Mouse (Mus musculus) lung, postnatal 25 days (tissue): ENCODE data around the gene Tmem126b.

Experiments used
- DNase-seq: peaks from one replicate; pipeline ENCODE4 v3.0.0; 2022; ENCODE audit warnings: low spot score

Tmem126b gene

DNA sequence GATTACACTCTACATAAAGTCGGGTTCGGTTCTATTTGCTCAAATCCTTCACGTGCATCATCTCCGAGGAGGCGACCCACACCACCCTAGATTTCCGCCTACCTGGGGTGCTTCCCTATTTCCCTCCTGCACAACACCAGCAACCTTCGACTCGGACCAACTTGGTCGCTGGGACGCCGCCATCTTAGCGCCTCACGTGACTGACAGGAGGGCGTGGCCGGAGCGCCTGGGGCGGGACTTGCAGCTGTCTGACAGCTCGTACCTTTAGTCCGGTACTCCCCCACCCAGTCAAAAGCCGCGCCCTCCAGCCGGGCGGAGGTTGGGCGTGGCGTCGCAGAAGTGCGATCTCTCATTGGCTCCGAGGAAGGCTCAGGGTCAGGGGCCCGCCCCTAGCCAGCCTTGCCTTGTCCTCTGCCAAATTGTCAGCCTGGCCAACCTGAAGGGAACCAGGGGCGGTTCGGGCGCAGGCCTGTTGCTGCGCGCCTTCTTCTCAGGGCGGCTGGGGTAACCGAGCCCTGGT lies at the start of gene Tmem126b:
Tmem126b (minus strand) TSS at position 209 of the 520 bp plus-strand sequence.
- peak; percentile 100 for DNase-seq

DNA sequence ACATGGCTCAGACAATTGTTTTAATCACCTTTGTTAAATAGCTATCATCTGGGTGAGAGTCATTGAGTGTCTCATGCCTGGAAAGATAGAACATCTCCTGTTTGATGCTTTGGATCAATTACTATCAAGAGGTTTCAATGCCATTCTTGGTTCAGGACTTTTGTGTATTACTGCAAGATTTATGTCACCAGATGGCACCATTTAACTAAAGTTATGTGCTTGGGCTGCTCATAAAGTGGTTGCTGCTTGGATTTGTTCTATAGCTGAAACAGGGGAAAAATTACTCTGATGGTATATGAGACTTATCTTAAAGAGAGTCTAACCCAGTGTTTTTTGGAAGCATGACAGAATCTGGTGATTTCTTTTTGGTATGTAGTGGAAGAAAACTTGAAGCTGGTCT lies 36.5 kb upstream of the Tmem126b start:
- no peak for DNase-seq

DNA sequence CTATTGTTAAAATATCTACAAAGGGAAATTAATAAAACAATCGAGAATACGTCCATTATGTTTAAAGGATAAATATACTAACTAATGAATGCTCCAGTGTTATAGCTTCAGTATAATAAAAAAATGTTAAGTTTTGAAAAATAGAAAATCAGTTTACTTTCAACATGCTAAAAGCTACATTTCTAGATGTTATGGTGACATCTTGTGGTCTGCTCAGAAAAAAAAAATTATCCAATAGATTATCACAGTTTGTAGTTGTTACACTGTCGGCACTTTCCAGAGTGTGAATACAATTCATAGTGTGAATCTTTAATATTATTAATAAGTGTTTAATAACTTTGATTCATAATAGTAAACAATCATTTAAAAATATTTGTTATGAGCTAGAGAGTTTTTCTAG lies 32.3 kb upstream of the Tmem126b start:
- no peak for DNase-seq

DNA sequence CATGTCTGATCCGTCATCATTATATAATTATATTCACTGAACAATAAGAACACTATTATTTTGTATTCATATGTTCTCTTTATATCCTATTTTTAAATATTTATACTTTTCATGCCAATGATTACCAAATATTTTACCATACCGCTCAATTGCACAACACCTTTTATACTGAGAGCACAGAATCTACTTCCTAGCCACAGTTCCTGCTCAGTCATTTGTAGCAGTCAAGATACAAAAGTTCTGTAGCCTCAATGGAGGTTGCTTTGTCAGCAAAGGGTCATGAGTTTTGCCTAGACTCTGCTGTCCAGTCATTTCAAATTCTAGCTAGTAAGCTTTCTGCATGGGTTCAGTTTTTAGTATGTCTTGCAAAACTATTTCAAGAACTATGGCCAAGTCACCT lies 6.8 kb upstream of the Tmem126b start:
- no peak for DNase-seq

DNA sequence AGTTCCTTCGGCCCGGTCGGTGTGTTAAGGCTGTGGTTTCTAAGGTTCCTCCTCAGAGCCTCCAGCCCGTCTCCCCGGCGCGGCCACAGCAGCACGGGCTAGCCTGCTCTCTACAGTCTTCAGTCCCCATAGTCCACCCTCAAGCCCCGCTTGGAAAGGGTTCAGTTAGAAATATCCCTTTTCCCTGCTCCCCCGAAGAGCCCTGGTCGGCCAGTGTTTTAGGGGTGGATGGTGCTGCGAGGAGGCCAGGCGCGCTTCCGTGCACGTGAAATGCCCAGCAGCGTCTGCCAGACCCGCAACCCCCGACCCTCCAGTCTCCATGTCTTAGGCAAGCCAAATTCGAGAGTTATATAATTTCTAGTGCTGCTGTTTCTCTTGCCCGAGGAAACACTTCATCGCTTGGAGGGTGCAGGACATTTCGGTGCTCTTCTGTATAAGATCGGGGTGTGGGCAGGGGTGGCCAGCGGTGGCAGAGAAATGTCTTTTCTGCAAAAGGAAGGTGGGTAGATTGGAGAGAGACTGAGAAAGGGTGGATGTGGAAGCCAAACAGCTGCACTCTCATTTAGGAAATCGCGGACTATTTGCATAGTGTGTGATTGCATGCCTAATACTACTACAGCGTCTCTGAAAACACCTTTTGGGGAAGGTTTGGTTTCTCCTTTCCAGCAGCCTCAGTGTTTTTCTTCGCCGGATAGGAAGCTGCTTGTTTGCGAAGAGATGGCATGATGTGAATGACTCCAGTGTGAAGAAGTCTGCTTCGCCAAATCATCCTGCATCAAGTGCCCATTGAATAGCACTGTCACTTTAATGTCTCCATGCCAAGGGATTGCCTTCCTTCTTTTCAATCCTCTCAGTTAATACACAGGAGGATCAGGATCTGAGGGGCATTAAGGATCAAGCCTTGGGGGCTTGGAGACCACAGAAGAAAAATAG lies 778 bp upstream of the Tmem126b start, which contains the start of gene Dlg2:
Dlg2 (plus strand) TSS at position 360 of the 933 bp plus-strand sequence.
- DNase-seq: peak; percentile 9

DNA sequence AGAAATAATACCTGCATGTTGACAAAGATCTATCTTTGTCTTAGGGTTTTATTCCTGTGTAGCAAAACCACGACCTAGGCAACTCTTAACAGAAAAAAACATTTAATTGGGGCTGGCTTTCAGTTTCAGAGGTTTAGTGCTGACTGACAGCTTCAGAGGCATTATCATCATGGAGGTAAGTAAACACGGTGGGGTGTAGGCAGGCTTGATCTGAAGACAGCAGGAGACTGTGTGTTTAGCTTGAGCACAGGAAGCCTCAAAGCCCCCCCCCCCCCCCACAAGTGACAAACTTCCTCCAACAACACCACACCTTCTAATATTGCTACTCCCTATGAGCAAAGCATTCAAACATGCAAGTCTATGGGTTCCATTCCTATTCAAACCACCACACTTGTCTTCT lies 2.3 kb downstream of the Tmem126b start:
- no peak for DNase-seq

DNA sequence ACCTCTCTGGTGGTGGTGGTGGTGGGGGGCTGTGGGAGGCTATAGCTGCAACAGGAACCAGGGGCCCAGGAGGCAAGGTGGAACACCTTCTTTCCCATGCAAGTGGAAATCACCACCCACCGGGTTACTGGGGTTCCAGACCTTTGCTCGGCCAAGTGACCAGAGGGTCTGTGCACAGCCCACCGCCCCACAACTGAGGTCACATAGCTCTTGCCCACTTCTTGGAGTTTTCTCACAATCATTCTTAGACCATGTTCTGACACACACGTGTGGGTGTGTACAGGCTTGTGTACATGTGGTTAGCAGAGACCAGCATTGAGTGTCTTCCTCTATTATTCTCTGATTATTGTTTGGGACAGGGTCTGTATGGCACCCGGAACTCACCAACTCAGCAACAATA lies 14.4 kb downstream of the Tmem126b start:
- no peak for DNase-seq

DNA sequence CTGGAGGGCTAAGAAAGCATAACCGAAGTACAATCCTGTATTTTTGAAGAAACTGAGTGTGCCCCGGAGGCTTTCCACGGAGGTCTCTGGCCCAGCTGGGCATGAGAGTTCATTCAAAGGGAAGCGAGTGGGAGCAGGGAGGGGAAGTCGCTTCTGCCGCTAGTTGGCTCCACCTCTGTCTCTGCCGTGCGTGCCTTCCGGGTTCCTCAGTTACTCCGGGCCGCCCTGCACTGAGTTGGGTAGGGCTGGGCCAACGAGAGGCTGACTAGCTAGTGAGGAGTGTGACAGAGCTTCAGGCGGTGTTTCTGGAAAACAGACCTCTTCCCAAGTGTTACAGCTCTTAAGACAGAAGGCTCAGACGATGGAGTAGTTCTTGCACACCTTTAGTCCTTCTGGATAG lies 14.9 kb downstream of the Tmem126b start:
- DNase-seq: peak; percentile 48

DNA sequence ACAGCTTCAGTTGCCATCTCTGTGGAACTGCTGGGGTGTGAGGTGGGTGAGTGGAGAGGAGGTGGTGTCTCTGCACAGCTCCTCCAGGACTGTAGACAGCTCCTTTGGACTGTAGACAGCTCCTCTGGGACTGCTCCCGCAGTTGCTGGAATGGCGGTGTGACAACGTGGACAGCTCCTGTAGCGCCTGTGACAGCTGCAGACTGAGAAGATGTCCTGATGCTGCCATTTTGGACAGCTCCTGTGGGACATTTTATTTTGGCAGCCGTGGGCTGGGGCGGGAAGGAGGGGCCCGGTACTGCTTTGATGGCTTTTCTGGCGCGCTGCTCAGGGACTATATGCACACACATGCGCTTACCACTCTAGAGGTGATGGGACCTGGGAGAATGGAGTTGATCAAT lies 15.5 kb downstream of the Tmem126b start:
- no peak for DNase-seq

DNA sequence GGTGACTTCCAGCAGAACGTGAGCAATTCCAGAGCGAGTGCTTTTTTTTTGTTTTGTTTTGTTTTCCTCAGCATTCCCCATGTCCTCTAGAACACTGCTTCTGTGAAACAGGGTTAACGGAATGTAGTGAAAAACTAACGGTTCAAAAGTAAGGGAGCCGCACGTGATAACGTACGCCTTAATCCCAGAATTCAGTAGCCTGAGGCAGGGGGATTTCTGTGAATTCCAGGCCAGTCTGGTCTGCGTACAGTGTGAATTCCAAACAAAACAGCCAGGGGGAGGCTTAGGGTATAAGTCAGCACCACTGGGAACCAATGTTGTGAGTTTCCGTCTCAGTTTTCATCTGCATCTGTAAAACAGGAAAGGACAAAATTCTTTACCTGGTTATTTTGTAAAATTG lies 18.3 kb downstream of the Tmem126b start:
- DNase-seq: no peak

DNA sequence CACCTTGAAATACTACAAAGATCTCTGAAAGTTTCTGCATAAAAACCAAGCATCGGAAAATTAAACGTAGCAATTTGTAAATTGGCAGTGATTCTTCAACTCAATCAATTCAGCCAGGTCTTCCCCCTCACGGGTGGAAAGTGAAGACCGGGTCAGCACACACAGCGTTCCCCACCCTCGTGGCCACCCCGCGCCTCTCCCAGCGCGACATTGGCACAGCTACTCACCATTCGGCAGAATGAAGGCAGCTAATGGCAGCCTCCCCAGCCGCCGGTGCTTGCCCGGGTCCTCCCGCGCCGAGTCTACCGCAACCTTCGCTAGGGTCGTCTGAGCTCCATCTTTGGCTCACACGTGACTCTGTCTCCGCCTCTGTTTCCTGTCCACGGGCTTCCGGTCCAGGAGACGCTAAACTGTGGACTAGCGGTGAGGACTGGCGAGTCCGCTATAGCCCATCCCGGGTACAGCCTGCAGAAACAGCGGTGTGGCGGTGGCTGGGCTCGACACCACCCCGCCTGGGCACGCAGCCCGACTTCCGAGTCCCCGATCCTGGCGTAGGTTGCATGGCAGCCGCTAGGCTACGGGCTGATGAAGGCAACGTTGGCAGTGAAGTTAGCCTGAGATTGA lies 18.8 kb downstream of the Tmem126b start, which contains the start of gene Tmem126a:
Tmem126a (minus strand) TSS at position 385 of the 624 bp plus-strand sequence.
- peak; percentile 89 for DNase-seq

DNA sequence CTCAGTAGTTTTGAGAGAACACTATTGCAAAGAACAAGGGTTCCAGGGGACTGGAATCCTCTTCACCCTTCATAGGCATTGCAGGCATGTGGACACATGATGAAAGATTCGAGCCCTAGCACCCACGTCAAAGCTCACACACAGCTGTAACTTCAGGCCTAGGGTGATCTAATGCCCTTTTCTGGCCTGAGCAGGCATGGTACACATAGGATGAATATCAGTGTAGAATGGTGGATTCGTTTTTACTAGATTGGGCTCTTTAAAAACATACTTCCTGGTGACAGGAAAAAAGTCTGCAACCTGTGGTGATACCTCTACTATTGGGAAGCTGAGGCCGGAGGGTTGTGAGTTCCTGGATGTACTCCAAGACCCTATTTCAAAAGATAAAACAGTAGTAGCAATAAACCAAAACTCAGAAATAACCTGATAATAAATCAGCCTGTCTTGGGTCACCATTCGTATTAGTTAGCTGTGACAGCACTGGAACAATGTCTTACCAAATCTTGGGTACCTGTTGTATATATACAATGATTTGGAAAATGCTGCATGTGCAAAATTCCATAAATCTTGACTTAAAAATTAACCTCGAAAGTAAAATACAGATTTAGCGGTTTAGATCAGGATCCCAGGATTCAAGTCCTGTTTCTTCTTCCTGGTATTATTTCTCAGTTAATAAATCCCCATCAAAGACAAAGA lies 19.5 kb downstream of the Tmem126b start:
- no peak for DNase-seq

DNA sequence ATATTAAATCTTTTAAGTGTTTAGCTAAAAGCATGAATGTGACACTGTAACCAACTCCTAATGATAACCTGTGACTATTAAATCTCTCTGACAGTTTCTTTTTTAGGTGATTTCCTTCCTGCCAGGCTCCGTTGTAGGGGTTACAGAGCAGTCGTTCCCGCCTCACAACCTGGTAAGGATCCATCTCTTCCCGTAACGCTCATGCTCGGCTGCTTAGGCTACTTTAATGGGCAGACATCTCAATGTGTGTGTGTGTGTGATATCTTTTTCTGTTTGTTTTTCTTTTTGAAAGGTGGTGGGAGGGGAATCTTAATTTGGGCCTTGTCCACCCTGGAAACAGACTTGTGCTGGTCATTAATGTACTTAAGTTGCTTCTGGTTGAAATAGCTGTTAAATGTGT lies 31.6 kb downstream of the Tmem126b start:
- DNase-seq: no peak

DNA sequence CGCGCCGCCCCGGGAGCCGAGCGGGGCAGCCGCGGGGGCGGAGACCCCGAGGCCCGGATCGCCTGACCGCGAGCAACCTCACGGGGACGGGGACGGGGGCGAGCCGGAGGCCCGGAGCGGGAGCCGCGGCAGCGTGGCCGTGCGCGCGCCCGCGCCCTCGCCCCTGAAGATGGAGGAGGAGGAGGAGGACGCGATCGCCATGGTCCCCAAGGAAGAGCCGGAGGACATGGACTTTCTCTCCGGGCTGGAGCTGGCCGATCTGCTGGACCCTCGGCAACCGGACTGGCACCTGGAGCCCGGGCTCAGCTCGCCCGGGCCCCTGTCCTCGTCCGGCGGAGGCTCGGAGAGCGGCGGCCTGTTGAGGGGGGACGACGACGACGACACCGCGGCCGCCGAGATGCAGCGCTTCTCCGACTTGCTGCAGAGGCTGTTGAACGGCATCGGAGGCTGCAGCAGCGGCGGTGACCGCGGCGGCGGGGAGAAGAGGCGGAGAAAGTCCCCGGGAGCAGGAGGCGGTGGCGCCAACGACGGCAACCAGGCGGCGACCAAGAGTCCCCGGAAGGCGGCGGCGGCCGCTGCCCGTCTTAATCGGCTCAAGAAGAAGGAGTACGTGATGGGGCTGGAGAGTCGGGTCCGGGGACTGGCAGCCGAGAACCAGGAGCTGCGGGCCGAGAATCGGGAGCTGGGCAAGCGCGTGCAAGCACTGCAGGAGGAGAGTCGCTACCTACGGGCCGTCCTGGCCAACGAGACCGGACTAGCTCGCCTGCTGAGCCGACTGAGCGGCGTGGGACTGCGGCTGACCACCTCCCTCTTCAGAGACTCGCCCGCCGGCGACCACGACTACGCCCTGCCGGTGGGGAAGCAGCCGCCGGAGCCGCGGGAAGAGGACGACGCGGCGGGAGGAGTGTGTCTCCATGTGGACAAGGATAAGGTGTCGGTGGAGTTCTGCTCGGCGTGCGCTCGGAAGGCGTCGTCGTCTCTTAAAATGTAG lies 32.4 kb downstream of the Tmem126b start:
- DNase-seq: peak; percentile 69

DNA sequence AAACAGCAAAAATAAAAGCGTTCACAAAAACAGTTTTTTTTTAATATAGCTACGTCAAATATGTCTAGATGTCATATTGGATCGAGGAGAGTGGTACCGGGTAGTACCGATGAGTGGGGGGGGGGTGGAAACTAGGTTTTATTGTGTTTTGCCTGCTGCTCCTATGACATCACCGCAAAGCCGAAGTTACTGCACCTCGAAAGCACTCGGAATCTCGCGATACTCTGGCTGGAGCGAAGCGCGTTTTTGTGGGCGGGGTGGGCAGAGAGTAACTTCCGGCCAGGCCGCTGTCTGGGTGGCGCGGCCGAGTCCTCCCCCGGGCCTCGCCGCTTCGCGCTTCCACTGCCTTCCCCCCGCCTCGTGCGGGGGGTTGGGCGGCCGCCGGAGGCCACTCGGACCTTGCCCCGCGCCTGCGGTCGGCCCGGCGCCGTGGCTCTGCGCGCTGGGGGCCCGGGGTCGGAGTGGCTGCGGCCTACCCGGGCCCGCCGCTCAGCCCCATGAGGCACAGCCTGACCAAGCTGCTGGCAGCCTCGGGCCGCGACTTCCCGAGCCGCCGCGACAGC lies 33.2 kb downstream of the Tmem126b start, which contains the start of gene Crebzf:
Crebzf (plus strand) TSS at position 212 of the 563 bp plus-strand sequence.
- peak; percentile 98 for DNase-seq

DNA sequence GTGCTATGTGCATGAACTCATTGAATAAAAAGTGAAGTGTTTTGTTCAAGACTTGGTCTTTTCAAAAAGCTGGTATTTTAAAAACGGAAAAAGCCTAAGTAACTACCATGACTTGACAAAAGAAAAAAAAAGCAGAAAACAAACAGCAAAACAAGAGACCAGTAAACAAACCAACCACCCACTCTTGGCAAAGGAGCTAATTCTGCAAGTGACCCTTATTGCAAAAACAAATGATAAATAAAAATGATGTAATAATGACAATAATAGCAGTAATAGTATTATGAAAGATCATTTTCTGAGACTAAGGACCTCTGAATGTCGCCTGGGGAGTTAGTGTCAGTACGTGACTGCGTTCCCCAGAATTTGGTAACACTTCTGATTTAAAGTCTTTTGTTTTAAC lies 33.7 kb downstream of the Tmem126b start:
- no peak for DNase-seq

DNA sequence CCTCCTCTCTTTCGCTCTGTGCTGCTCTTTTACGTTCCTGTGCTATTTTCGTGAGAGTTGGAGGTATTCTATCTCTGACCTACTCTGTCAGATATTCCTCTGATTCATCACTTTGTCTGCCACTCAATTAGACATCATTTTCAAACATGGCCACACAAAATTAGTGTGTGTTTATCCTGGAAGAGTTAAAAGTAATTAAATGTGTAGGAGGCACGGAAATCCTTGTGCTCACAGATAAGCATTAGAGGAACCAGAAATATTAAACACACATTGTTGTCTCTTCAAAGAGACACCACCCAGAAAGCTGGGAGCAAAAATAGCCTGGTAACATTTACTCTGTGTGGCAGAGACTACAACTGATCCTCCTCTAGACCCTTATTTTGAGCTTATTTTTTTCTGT lies 35.8 kb downstream of the Tmem126b start:
- no peak for DNase-seq

DNA sequence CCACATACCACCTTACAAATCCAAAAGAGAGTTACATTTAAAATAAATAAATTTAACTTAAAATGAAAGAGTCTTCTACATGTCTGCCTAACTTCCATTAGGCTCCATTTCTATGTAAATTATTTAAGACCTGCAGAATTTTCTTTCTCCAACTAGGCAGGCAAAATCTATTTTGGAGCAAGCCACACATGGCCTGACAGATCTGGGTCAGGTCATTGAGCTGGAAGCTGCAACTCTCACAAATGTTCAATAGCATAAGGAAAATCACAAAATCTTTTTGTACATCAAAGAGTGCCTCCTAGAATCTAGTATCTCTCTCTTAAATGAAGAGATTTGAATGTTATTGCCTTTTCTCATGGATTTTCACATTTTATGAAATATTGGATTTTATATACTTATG lies 43.6 kb downstream of the Tmem126b start:
- no peak for DNase-seq

DNA sequence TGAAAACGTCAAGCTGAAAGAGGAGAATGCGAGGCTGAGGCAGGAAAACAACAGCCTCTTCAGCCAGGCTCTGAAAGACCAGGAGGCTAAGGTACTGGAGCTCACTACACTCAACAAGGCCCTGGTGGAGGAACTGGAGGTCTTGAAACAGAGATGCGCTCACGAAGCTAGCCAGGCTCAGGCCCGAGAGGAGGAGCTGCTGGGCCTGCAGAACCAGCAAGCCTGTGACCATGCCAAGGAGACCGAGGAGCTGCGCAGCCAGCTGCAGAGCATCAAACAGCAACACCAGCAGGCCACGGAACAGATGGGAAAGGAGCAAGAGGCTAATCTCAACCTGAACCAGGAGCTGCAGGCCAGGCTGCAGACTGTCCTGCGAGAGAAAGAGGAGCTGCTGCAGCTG lies 48.8 kb downstream of the Tmem126b start:
- DNase-seq: no peak
